Mouse (Mus musculus): ENCODE data around the gene Erc1. TPM values are rescaled to one million over a fixed set of nuclear protein-coding genes. Genes with fewer than 3 reads are reported as not detected.
A peak's percentile ranks its signal among the peaks of the same experiment; 100 is the strongest.

Erc1 gene
- total and polyA plus RNA-seq, 2 experiments from 2014 or later = 43.3 to 83.3 TPM

DNA sequence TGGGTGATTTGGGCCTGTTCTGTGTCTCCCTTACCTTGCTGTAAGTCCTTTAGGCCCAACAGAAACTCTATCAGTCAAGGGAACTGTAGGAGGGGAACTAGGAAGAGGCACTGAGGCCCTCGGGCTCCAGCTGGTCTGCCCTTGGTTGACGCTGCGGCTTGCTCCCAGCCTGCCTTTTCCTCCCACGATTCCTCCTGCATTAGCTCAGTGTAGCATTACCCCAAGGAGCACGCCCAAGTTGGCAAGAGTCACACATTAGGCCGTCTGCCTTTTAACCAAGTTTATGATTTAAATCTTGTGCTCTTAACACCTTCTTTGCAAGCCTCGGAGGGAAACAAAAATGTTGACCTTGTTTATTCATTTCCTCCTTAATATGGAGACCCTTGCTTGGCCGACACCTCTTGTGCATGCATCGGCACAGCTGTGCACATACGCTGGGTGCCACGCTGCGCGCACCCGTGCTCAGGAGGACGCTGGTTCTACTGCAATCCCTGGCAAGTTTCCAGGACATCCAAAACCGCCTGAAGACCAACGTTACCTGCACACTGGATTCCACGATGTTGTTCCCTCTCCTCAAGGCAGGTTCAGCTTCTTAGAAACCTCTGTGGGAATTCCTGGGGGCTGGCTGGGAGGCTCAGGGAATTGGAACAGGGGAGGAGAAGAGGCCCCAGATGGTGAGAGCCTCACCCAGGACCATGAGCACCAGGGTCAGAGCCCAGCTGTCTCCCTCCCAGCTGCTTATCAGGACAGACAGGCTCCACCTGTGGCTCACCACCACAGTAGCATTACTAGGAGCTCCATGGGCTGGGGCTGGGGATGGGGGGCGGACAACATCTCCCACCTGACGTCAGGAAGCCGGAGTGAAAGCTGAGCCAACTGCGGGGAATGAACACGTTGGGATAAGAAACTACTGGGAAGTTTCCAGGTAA, 282.3 kb downstream of the Erc1 start:
- TF ChIP-seq CTCF (IDR thresholded peaks at IDR 0.05; ENCODE audit: low read depth) = no peak
- H3K27me3 ChIP-seq (ENCODE audit: insufficient read depth, low read length) = no peaks in the 10 kb centered on the region
- H3K9ac ChIP-seq = no peak overlapping the region
- H3K9me3 ChIP-seq (ENCODE audit: low read length) = no peaks in the 10 kb centered on the region
- H3K27ac ChIP-seq (ENCODE audit: low read depth, low read length) = no peak overlapping the region
- no peaks in the 10 kb centered on the region for H3K4me1 ChIP-seq (ENCODE audit: insufficient read depth)
- peaks cover 4% of the 10 kb centered on the region; the same call in 1 of the 2 replicates for H3K36me3 ChIP-seq (ENCODE audit: insufficient read depth)
- no peak overlapping the region for H3K4me2 ChIP-seq (ENCODE audit: low read depth)
- ATAC-seq (no peak), DNase-seq (no peak)
- 86% methylated on average over 23 of the region's 23 CpGs for WGBS
- no peak overlapping the region for H3K4me3 ChIP-seq (ENCODE audit: low read depth, low read length)

- no peak for DNase-seq
- no peak overlapping the region for H3K4me3 ChIP-seq (ENCODE audit: low read depth, low read length)
- no peaks in the 10 kb centered on the region for H3K9me3 ChIP-seq (ENCODE audit: low read length)
- no peaks in the 10 kb centered on the region for H3K4me1 ChIP-seq (ENCODE audit: insufficient read depth)
- no peak overlapping the region for H3K4me2 ChIP-seq (ENCODE audit: low read depth)
- no peak overlapping the region for H3K27ac ChIP-seq (ENCODE audit: low read depth, low read length)
- no peak for ATAC-seq
- TF ChIP-seq CTCF (IDR thresholded peaks at IDR 0.05; ENCODE audit: low read depth) = no peak
- H3K36me3 ChIP-seq (ENCODE audit: insufficient read depth) = no peaks in the 10 kb centered on the region
- WGBS = 90% methylated on average over 10 of the region's 10 CpGs
- H3K9ac ChIP-seq = no peak overlapping the region
- no peaks in the 10 kb centered on the region for H3K27me3 ChIP-seq (ENCODE audit: insufficient read depth, low read length)
These were observed 285.4 kb downstream of the Erc1 start for GRCm38 (mm10) chr6:119562558-119562957.

GRCm38 (mm10) chr6:119558855-119559254, 289.1 kb downstream of the Erc1 start:
- no peak for TF ChIP-seq CTCF (IDR thresholded peaks at IDR 0.05; ENCODE audit: low read depth)

DNA sequence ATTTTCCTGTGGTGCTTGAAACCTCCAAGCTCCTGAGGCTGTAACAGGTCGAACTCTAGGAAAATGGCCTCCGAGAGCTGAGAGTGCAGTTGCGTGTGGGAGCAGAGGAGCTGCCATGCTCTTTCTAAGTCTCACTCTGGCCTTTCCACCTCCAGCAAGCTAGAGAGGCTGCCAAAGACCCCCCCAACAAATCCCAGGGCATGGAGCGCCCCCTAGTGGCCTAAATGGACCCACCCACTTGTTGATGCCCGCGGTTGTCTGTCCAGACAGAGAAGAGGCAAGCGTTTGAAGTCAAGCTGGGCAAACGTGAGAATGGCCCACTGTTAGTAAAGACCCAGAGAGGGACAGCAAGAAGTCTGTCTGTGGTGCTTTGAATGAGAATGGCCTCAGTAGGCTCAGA, 293.5 kb downstream of the Erc1 start:
- ATAC-seq = no peak
- Histone ChIP-seq H3K27ac (ENCODE audit: low read depth, low read length) (no peak overlapping the region), H3K4me1 (ENCODE audit: insufficient read depth) (no peaks in the 10 kb centered on the region), H3K9me3 (ENCODE audit: low read length) (no peaks in the 10 kb centered on the region), H3K4me2 (ENCODE audit: low read depth) (no peak overlapping the region), H3K27me3 (ENCODE audit: insufficient read depth, low read length) (no peaks in the 10 kb centered on the region), H3K4me3 (ENCODE audit: low read depth, low read length) (no peak overlapping the region), H3K9ac (no peak overlapping the region), H3K36me3 (ENCODE audit: insufficient read depth) (no peaks in the 10 kb centered on the region)
- 74% methylated on average over 8 of the region's 8 CpGs for WGBS
- no peak for DNase-seq
- TF ChIP-seq CTCF (IDR thresholded peaks at IDR 0.05; ENCODE audit: low read depth) = 0 out of 2 replicates have a peak, but pooled peaks have one; percentile 11

More at GRCm38 (mm10) chr6:119558855-119559254, 289.1 kb downstream of the Erc1 start:
- Histone ChIP-seq H3K27me3 (ENCODE audit: insufficient read depth, low read length) (no peaks in the 10 kb centered on the region), H3K4me1 (ENCODE audit: insufficient read depth) (no peaks in the 10 kb centered on the region), H3K9ac (no peak overlapping the region), H3K4me2 (ENCODE audit: low read depth) (no peak overlapping the region), H3K9me3 (ENCODE audit: low read length) (no peaks in the 10 kb centered on the region), H3K27ac (ENCODE audit: low read depth, low read length) (no peak overlapping the region), H3K36me3 (ENCODE audit: insufficient read depth) (no peaks in the 10 kb centered on the region), H3K4me3 (ENCODE audit: low read depth, low read length) (no peak overlapping the region)
- no peak for ATAC-seq
- 83% methylated on average over 7 of the region's 7 CpGs for WGBS
- DNase-seq = no peak

DNA sequence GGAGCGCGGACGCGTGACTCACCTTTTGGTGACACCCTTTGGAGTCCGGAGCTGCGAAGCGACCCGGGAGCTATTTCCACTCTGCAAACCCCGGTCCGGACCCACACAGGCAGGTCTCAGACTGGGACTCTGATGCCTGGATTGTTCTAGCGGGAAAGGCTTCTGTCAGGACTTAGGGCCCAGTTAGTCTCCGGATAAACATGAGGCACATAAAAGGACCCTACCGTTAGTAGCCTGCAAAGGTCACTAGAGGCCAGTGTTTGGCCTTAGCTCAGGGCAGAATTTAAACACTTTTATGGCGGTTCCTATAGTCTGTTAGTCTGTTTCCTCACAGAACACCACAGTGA, 303.5 kb downstream of the Erc1 start:
- Histone ChIP-seq H3K4me1 (ENCODE audit: insufficient read depth) (no peaks in the 10 kb centered on the region), H3K27me3 (ENCODE audit: insufficient read depth, low read length) (0 out of 2 replicates have a peak, but pooled peaks cover 3% of the 10 kb centered on the region), H3K27ac (ENCODE audit: low read depth, low read length) (no peak overlapping the region), H3K36me3 (ENCODE audit: insufficient read depth) (no peaks in the 10 kb centered on the region), H3K9me3 (ENCODE audit: low read length) (no peaks in the 10 kb centered on the region), H3K4me3 (ENCODE audit: low read depth, low read length) (peak overlapping the region; percentile 67), H3K9ac (peak overlapping the region; percentile 57), H3K4me2 (ENCODE audit: low read depth) (peak overlapping the region; percentile 93)
- 1% methylated on average over 14 of the region's 14 CpGs for WGBS
- peak; percentile 49; the same call in 1 of the 2 replicates for ATAC-seq
- DNase-seq = peak; percentile 24
- TF ChIP-seq CTCF (IDR thresholded peaks at IDR 0.05; ENCODE audit: low read depth) = no peak

- H3K4me3 ChIP-seq (ENCODE audit: low read depth, low read length) = peak within 1 kb of the TSS; percentile 67
- no peak for TF ChIP-seq CTCF (IDR thresholded peaks at IDR 0.05; ENCODE audit: low read depth)
- H3K4me2 ChIP-seq (ENCODE audit: low read depth) = peak within 1 kb of the TSS; percentile 93
- H3K9ac ChIP-seq = peak within 1 kb of the TSS; percentile 57
- H3K27ac ChIP-seq (ENCODE audit: low read depth, low read length) = no peak within 1 kb of the TSS
- no peaks in the 10 kb centered on the region for H3K4me1 ChIP-seq (ENCODE audit: insufficient read depth)
- H3K27me3 ChIP-seq (ENCODE audit: insufficient read depth, low read length) = 0 out of 2 replicates have a peak, but pooled peaks cover 3% of the 10 kb centered on the region
- no peaks in the 10 kb centered on the region for H3K9me3 ChIP-seq (ENCODE audit: low read length)
- no peaks in the 10 kb centered on the region for H3K36me3 ChIP-seq (ENCODE audit: insufficient read depth)
- no peak for DNase-seq
- peak; percentile 80 for ATAC-seq
- WGBS = 5% methylated on average over 90 of the region's 120 CpGs
These were observed 304.0 kb downstream of the Erc1 start, which contains the start of gene Wnt5b for GRCm38 (mm10) chr6:119543803-119544517. Wnt5b (minus strand) TSS chr6:119544347.

Measured in forebrain, postnatal 0 days (tissue).